Mouse (Mus musculus) G1E (cell line): ENCODE data around the gene Frat1.

Source experiments
- CTCF ChIP-seq: IDR thresholded peaks from 2 replicates; pipeline ENCODE4 v1.5.1; 2012; ENCODE audit warnings: low read depth, low read length, inconsistent platforms, mixed read lengths
- GATA1 ChIP-seq: IDR thresholded peaks from 2 replicates; pipeline ENCODE4 v1.6.1; 2012; ENCODE audit warnings: borderline replicate concordance, low read length, inconsistent platforms, mixed read lengths
- GATA2 ChIP-seq: IDR thresholded peaks from 2 replicates; pipeline ENCODE4 v1.6.1; 2012; ENCODE audit warnings: low read depth, low read length, inconsistent platforms, borderline replicate concordance
- TAL1 ChIP-seq: conservative IDR thresholded peaks from 2 replicates; pipeline ENCODE4 v1.6.1; 2012; ENCODE audit warnings: low read depth, low read length, inconsistent platforms, mixed read lengths

GRCm38 (mm10) chr19:41850719-41851543, 21.2 kb downstream of the Frat1 start:
- TF ChIP-seq CTCF: no peak
- TF ChIP-seq GATA1: no peak
- no peak for TF ChIP-seq GATA2
- no peak for TF ChIP-seq TAL1
